Mouse (Mus musculus) B cell, adult 62 days (primary cell): Measurements from ENCODE around the gene Emc1. TPM values are rescaled to one million over a fixed set of nuclear protein-coding genes. Genes with fewer than 3 reads are reported as not detected.

Experiments
- total RNA-seq: library from RNA; stranded (reverse); gene quantifications from 4 replicates; pipeline ENCODE4 v1.2.4, GENCODE M21; 2023

Emc1 gene
- 34.6 to 39.4 TPM (median 36.6 TPM) in 4 replicates for total RNA-seq

DNA sequence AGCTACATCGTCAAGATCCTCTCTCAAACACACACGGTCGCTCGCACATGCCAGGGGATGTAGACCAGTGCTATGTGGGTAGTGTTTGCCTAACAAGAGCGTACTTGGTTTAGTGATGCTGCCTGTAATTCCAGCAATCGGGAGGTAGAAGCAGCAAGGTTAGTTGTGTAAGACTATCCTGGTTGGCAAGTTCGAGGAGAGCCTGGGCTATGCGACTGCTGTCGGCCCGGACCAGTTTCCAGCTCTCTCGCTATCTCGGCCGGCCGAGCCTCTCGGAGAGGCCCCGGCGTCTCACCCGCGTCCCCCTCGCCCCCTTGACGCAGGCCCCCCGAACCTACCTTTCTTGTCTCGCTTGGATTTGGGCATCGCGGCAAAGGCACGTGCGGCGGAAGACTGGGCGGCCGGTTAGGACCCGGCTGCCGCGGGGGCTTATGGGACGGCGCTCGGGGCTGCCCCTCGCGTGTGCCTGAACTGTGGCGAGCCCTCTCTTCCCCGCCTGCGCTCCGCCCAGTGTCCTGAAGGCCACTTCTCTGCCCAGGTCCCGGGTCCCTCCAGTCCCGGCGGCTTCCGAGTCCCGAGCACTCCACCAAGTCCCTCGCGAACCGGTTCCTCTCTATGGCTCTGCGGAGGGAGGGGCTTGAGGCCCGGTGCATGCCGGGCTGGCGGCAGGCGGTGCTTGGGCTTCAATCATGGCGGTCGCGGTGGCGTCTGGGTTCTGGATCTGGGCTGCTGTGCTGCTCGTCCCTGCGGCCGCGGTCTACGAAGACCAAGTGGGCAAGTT is at the start of gene Emc1, which contains the start of the genes Mrto4 and Ubr4:
Gene Emc1, plus strand, starts transcription at position 657 of the 781 bp plus-strand sequence.
Gene Mrto4, minus strand, starts transcription at position 646 of the 781 bp plus-strand sequence.
Gene Ubr4, plus strand, starts transcription at position 679 of the 781 bp plus-strand sequence.

DNA sequence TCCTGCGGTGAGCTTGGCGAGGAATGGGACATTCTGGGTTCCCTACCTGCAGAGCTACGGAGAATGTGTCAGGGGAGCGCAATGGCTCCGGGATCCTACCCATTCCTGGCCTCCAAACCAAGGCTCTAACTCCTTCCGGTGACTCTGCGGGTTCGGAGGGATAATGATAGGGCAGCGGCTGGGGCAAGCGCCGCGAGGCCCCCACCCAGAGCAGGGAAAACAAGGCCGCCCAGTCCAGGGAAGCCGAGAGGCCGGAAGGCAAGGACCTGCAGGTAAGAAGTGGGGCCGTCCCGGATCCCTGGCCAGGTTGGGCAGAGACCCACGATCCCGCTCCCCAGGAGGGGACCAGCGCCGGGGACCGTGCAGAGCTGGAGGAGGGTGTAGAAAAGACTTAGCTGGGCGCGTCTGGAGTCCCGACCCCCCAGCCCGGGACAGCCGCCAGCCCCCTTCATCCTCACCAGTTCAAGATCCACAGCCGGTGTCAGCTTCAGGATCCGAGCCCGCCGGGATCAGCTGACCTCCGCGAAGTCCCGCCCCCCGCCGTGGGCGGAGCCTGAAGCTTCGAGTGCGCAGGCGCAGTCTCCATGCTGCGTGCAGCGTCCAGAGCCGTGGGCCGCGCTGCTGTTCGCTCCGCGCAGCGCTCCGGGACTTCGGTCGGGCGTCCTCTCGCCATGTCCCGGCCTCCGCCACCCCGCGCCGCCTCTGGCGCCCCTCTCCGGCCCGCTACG is 42.1 kb upstream of the Emc1 start, which contains the start of the genes Pqlc2 and Akr7a5:
Gene Pqlc2, minus strand, starts transcription at position 538 of the 728 bp plus-strand sequence.
Gene Akr7a5, plus strand, starts transcription at position 574 of the 728 bp plus-strand sequence.

Other genes with a start within 250 kb of the Emc1 start
- gene Minos1, start 221.5 kb upstream of the Emc1 start, total RNA-seq = 94.7 to 117 TPM (median 103 TPM) in 4 replicates
- 406 to 442 TPM (median 411 TPM) in 4 replicates for gene Capzb, start 159.7 kb upstream of the Emc1 start, total RNA-seq
- gene Pqlc2, start 41.9 kb upstream of the Emc1 start, total RNA-seq = 26.5 to 30.3 TPM (median 29.3 TPM) in 4 replicates
- 21.7 to 26.6 TPM (median 23.0 TPM) in 4 replicates for gene Akr7a5, start 41.8 kb upstream of the Emc1 start, total RNA-seq
- 94.1 to 118 TPM (median 111 TPM) in 4 replicates for gene Mrto4, start within 50 bp of the Emc1 start, total RNA-seq
- 194 to 224 TPM (median 205 TPM) in 4 replicates for gene Ubr4, start within 50 bp of the Emc1 start, total RNA-seq
- gene Iffo2, start 178.0 kb downstream of the Emc1 start, total RNA-seq = 2.4 to 2.8 TPM (median 2.5 TPM) in 4 replicates